Mouse (Mus musculus) spleen, postnatal 36 days (tissue): ENCODE data around the gene Grin2a.

Experiments used
- DNase-seq, 2 experiments: peaks; one replicate each; pipeline ENCODE4 v3.0.0; 2022; ENCODE audit warnings: low spot score in 2 of 2, mixed read lengths in 1 of 2

Grin2a gene

GRCm38 (mm10) chr16:9873001-9873400 is 122.4 kb downstream of the Grin2a start:
- no peak for DNase-seq

DNA sequence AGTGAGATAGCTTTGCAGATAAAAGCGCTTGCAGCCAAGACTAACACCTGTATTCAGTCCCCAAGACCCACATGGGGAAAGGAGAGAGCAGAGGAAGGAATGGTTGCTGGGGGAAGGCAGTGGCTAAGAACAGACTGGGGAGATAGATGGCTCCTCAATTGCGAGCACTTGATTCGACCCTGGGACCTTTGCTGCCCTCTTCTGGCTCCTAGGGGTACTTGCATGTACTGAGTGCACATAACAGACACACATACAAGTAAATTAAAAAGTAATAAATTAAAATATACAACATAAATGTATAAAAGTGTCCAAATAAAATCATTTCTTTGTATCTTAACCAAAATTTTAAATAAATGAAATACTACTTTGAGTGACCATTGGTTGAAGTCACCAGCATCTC is 129.7 kb downstream of the Grin2a start:
- DNase-seq, result no peak

GRCm38 (mm10) chr16:9865039-9865438 is 130.3 kb downstream of the Grin2a start:
- no peak for DNase-seq

DNA sequence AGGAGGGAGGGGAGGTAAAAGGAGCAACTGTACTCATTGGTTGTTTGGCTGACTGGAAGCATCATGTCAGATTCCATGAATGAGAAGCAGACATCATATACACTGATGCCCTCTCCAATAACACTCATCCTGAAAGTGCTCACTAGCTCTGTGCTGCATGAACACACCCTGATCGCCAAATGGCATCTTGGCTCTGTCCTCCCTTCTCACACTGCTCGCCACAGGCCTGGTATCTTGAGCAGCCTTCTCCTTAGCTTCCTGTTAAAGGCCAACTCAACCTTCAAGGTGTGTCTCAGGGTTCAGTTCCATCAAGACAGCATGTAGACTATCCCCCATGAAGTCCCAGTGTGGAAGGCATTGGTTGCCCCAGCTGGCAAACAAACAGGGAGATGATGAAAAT is 137.6 kb downstream of the Grin2a start:
- no peak for DNase-seq

GRCm38 (mm10) chr16:9851265-9851988 is 143.9 kb downstream of the Grin2a start:
- DNase-seq, result no peak

- DNase-seq, result no peak
Observed at GRCm38 (mm10) chr16:9841496-9841895, 153.9 kb downstream of the Grin2a start.

DNA sequence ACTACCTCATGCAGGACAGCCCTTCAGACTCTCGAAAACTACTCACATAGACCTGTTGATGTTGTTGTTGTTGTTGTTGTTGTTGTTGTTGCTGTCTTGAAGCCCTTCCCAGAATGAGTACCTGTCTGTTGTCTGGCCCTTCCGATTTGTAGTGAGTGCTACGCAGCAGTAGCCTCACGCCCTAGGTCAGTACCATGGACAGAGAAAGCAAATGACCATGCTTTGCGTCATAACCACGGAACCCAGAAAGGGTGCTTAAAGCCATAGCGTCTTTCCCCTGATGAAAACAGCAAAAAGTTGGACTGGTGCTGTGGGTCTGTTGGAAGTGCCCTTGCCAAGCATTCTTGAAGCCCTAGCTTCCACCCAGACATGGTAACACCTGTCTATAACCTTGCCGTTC is 158.8 kb downstream of the Grin2a start:
- DNase-seq, result no peak

DNA sequence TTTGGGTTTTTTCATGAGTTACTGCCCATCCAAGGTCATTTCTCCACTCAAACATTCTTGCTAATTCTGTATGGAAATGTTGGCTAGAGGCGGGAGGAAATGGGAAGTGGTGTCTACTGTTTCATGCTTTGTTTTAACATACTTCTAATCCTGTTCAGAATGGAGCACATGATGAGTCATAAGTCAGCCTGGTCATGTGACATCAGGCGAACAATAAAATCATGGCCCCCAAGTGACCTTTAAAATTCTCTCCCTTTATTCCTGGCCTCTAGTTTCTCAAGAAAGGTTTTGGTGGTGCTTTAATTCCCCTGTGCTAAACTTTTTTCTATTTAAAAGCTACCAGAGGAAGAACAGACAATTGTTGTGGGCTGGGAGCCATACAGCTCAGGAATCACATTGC is 161.1 kb downstream of the Grin2a start:
- DNase-seq, result no peak

DNA sequence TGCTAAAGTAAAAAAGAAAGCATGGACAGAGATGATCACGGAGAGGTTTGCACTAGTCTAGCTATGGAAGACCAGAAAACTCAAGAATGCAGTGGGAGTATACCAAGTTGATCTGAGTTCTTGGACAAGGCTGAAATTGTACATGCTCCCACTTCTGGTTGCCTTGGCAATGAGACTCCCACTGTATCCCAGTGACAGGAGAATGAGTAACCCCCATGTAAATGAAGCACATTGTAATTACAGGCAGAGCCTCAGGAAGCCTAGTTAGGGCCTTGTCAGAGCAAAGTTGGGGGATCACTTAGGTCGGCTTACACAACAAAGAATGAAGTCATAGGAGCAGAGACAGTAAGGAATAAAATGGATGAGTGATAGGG is 170.3 kb downstream of the Grin2a start:
- no peak for DNase-seq

GRCm38 (mm10) chr16:9824436-9825109 is 170.8 kb downstream of the Grin2a start:
- DNase-seq, result no peak

DNA sequence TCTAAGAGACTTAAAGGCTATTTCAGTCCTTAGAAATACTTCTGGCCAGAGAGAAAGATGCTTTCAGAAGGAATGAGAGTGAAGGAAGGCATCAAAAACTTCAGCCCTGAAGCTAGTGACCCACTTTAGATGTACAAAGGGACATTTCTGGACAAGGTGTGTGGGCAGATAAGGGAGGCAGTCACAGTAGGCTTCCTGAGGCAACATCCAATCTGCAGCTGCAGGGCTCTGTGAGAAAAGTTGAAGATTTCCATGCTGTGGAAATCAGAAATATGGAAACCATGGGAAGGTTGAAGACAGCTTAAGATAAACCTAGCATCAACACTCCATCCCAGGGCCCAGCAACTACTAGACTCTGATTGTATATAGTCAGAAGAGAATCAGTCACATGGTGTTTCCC is 171.7 kb downstream of the Grin2a start:
- no peak for DNase-seq

DNA sequence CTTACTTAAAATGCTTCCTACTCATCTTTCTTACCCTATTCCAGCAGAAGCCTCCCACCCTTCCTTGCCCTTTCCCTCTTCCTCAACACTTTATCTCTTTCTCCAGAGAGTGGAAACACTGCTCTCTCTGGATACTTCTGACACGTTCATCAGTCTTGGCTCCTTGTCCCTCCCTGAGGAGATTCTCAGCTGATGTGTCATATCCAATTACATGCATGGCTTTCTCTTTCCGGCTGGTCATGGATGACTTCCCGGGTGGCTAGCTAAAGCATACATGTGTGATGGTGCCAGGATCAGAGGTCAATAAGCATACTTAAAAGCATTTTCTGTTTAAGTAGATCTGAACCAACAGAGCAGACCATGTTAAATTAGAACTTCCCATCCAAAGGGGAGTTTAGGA is 175.9 kb downstream of the Grin2a start:
- DNase-seq, result no peak

DNA sequence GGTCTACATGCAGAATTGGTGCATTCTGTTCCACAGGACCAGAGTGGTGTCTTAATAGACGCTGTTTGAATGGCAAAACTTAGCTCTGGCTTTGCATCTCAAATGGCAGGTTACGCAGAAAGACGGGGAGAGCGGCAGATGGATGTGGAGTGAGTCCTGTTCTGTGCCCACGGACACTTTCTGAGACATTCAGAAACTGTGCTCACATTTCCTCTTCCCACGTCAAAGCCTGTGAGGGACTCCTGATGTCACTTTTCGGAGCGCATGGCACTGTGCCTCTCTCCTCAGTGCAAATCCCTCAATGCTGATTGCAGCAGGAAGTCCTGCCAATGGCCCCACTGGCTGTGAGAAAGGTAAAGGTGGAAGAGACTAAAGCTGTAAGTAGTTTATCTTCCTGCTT is 194.0 kb downstream of the Grin2a start:
- DNase-seq, result no peak

- no peak for DNase-seq
Observed at GRCm38 (mm10) chr16:9800221-9800620, 195.1 kb downstream of the Grin2a start.

DNA sequence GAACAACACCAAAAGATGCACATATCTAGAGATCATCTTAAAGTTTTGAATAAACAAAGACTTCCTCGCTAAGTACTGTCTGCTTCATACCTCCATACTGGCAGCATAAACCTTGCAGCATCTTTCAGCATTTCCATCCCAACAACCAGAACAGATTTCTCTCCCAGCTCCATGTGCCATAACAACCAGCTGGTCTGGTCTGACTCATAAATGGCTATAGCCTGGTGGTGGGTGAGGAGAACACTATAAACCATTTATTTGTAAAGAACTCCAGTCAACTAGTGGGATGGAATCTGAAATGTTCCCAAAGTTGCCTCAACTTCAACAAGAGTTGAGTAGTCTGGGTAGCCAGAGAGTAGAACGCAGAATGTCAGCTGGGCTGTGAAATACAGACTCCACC is 202.4 kb downstream of the Grin2a start:
- no peak for DNase-seq

DNA sequence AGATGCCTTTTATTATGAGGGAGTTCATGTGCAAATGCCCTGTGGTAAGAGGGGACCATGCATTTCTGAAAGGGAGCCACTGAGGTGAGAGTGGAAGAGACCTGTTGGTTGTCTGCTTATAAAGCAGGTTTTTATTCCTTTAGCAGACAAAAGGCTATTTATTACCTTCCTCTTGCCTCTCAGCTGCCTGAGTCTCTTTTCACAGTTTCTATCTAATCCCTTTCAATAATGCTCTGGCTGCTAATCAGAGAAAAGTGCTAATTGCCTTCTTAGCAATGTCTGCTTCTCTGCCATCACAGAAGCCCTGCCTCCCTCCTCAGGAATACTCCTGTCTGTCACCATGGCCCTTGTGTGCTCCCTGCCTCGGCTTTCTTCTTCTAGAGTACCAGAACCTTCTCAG is 209.1 kb downstream of the Grin2a start:
- DNase-seq, result no peak

DNA sequence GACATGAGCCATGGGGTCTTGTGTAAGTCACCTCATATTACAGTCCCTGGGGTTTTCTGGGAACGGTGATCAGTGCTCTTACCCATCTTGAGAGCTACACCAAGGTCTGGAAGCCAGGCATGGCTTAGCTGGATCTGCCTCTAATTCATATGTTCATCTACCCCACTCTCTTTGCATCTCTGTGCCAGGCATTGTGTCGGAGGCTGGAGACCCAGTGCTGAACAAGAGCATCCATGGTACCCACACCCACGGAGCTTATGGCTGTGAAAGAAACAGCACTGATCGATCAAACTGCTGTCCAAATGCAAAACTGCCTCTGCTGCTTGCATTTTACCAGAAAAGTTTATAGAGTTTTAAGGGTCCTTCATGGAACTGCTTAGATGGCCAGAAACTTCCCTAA is 209.5 kb downstream of the Grin2a start:
- DNase-seq, result no peak

- DNase-seq, result no peak
Observed at GRCm38 (mm10) chr16:9768981-9769380, 226.4 kb downstream of the Grin2a start.

DNA sequence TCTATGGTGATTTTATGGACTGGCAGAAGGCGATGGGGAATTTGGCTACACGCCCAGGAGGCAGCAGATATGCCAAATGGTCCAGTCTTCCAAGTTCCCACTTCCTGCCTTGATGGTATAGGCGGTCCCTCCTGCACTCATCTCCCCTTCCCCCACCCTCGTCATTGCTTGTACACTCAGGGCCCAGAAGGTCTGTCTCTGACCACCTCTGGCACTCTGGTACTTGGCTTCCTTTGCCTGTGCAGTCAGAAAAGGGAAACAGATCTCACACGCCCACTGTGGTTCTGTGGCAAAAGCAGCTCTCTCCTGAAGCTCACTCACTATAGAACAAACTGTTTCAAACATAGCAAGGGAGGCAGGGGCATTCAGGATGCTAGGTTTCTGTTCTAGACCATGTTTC is 227.0 kb downstream of the Grin2a start:
- DNase-seq, result no peak

- no peak for DNase-seq
Observed at GRCm38 (mm10) chr16:9767946-9768345, 227.4 kb downstream of the Grin2a start.

GRCm38 (mm10) chr16:9764086-9764485 is 231.3 kb downstream of the Grin2a start:
- no peak for DNase-seq

- no peak for DNase-seq
Observed at GRCm38 (mm10) chr16:9760347-9760746, 235.0 kb downstream of the Grin2a start.

DNA sequence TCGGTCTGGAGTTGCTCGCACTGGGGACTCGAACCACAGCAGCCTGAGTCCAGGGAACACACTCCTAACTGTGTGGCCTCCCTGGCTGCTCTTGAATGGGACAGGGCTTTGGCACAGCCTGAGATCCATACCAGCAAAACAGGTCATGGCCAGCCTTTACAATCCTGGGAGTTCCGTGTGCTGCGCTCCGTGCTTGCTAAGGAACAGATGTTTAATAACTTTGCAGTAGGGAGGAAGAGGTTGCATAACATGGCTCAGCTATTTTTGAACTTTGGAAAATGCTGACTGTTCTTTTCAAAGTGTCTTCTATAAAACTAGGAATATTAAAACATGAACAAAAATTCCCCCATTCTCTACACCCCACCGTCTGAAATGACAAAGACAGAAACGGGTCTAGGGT is 238.5 kb downstream of the Grin2a start:
- DNase-seq, result no peak

GRCm38 (mm10) chr16:9754061-9754460 is 241.3 kb downstream of the Grin2a start:
- no peak for DNase-seq
